Mouse (Mus musculus) G1E-ER4 (cell line): ENCODE results near the gene Abcc10. TPM values are rescaled to one million over a fixed set of nuclear protein-coding genes. Genes with fewer than 3 reads are reported as not detected.

Experiments used
- GATA1 ChIP-seq: IDR thresholded peaks from one replicate; pipeline ENCODE4 v1.8.0; 2012; ENCODE audit warnings: low read length, inconsistent platforms
- polyA plus RNA-seq: library from polyadenylated mRNA; stranded (reverse); fragments of >175 nt; gene quantifications from 2 replicates; pipeline ENCODE4 v1.2.3, GENCODE M21; 2012

Abcc10 gene
- 11.8 and 12.9 TPM in 2 replicates for polyA plus RNA-seq

- no peak for TF ChIP-seq GATA1
Observed at GRCm38 (mm10) chr17:46327906-46328534, at the start of gene Abcc10. Gene Abcc10, minus strand, starts transcription at chr17:46328352.

GRCm38 (mm10) chr17:46371783-46372182 is 43.6 kb upstream of the Abcc10 start:
- TF ChIP-seq GATA1, result no peak

- TF ChIP-seq GATA1, result no peak
Observed at GRCm38 (mm10) chr17:46351026-46351700, 23.0 kb upstream of the Abcc10 start.

DNA sequence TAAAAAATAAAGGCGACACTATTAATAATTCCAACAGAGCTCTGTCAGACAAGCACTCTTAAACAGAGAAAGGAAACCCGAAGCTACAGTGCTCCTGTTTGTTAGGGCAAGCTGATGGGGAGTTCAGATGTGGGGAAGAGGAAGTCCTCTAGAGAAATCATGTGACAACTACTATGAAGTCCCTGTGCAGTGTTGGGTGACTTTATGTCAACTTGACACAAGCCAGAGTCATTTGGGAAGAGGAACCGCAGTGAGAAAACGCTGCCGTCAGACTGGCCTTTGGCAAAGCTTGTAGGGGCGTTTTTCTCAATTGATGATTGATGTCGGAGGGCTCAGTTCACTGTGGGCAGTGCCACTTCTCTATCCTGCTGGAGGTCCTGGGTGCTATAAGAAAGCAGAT is 13.1 kb upstream of the Abcc10 start:
- no peak for TF ChIP-seq GATA1

DNA sequence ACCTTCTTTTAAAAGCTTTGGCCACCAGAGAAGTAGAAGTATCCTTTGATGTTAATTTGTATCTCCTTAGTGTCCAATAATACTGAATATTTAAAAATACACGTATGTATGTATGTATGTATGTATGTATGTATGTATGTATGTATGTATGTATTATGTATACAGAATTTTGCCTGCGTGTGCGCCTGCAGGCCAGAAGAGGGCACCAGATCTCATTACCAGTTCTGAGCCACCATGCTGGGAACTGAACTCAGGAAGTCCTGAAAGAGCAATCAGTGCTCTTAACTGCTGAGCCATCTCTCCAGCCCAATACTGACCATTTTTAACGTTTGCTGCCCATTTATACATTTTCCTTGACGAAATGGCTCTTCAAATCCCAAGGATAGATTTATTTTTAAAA is 8.3 kb upstream of the Abcc10 start:
- TF ChIP-seq GATA1, result no peak

GRCm38 (mm10) chr17:46328723-46329122 is 571 bp upstream of the Abcc10 start:
- TF ChIP-seq GATA1, result no peak

DNA sequence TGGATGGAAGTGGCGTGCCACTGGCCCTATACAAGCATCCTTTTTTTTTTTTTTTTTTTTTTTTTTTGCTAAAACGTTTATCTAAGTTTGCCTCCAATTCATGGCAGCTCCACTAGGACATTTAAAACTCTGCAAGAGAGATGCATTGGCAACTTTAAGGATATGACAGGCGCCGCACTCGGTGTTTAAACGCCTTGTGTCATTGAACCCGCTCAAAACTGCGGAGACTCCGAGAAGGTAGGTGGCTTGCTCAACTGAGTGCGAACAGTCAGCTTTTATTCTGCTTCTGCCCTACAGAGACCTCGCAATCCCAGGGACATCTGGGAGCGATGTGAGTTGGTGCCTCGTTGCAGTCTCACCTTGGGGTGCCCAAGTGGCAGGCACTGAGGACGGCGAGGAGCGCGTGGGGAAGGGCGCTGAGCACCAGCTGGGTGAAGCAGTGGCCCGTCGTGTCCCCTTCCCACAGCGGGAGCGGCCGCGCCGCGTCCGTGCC is 693 bp downstream of the Abcc10 start:
- no peak for TF ChIP-seq GATA1

DNA sequence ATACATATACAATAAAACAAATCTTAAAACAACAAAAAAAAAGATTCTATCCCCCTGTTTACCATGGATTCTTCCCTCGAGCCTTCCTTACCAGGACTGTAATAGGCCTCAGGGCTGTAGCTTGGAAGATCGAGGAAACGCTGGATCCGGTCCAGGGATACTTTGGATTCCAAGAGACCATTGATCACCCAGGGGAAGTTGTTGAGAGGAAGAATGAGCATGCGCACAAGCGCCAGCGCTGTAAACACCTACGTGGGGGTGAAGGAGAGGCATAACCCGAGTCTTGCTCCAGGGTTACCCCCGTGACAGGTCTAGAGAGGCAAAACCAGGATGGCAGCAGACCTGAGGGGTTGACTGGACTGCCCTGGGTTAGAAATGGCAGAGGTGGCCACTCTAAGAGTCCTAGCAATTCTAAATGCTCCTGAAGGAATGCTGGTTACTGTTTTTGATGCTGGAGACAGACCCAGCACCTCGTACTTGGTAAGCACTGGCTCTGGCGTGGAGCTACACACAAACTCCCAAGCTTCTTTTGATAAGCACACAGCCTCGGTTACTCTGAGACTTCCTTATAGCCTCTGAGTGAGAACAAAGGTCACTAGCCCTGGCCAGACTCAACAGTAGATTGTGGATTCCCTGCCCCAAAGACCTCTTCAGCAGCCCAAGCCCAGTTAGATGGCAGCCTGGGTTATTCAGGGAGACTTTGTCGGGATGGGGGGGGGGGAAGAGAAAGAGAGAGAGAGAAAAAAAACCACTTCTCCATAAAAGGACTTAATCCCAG is 5.9 kb downstream of the Abcc10 start:
- TF ChIP-seq GATA1, result no peak

GRCm38 (mm10) chr17:46320492-46320891 is 7.7 kb downstream of the Abcc10 start:
- no peak for TF ChIP-seq GATA1

- TF ChIP-seq GATA1, result no peak
Observed at GRCm38 (mm10) chr17:46315813-46316212, 12.3 kb downstream of the Abcc10 start.

- TF ChIP-seq GATA1, result no peak
Observed at GRCm38 (mm10) chr17:46313135-46313715, 14.9 kb downstream of the Abcc10 start.

DNA sequence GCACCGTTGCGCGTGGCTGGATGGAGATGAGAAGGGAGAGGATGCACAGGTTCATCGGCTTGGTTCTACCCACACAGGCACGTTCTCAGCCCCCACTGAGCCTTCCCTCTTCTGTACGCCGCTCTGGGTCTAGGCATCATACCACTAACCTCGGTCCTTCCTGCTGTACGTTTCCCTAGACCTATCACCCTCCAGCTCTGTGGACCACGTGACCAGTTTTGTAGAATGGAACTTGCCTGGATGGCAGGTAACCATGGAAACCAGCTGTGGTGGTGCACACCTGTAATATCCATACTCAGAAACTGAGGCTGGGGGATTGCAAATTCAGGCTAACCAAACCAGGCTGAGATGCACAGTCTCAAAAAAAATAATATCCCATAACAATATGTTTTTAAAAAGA is 17.6 kb downstream of the Abcc10 start:
- TF ChIP-seq GATA1, result no peak

GRCm38 (mm10) chr17:46309835-46310234 is 18.3 kb downstream of the Abcc10 start:
- TF ChIP-seq GATA1, result no peak

GRCm38 (mm10) chr17:46306956-46307355 is 21.2 kb downstream of the Abcc10 start:
- no peak for TF ChIP-seq GATA1

DNA sequence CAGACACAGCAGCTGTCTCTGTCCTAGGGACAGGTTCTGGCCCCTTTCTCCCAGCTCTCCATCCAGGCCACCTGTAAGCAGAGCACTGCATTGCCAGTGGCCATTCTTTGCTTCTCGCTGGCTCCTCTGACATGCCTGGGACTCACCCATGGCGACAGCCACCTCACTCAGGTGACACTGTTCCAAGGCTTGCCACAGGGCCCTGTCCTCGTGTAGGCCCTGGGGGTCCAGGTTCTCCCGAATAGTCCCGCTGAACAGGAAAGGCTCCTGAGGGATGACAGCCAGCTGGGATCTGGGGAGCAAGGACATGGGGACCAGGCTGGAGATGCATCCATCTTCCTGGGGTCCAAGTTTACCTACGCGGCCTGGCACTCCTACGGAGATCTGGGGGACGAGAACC is 24.0 kb downstream of the Abcc10 start:
- no peak for TF ChIP-seq GATA1

DNA sequence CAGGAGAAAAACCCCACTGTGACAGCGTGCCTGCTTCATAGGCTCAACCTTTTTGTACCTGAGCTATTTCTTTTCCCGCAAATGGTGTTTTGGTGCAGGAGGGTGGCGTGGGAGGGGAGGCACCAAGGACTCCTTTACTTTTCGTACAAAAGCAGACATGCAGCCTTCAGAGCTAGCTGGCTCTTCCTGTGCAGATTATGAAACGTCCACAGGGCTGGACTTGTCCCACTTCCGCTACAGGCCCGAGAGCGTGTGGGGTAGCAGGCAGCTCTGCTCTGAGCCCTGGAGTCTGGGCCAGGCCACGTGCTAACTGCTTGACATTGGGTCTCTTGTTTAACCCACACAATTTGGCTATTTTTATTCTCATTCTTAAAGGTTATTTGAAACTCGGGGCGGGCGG is 26.3 kb downstream of the Abcc10 start:
- no peak for TF ChIP-seq GATA1
